Mouse (Mus musculus) frontal cortex, postnatal 14 days (tissue): ENCODE measurements around the gene Ddb1.

Experiments used
- DNase-seq, 2 experiments: peaks; one replicate each; pipeline ENCODE4 v3.0.0; 2022; ENCODE audit warnings: low spot score in 2 of 2

Ddb1 gene

DNA sequence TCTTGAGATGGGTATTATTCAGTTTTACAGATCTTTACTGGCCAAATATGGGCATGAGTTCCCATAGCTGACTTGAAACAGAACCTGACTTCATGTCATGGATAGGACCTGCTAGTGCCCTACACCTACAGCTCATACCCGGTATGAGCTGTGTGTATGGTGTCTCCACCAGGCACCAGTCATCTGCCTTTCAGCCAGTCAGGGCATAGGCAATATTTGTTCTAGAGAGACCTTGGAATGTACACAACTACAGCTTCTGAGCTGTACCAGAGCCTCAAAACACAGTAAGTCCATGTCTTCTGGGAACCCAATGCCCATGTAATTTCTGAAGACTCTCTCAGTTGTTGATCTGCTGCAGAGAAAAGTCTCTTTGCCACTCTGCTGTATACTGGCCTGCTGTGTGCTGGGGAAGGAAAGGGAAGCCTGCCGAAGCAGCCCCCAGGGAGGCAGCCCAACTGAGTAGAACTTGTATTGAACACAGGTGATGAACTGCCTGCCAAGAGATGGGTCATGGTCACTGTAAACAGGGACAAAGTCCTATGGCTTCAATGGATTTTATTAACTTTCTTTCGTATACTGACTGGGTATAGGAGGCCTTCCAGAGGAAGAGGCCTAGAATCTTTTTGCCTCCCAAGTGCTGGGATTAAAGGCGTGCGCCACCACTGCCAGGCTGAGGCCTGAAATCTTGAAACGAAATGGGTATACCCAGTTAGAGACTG, 13.3 kb upstream of the Ddb1 start:
- DNase-seq: no peak

DNA sequence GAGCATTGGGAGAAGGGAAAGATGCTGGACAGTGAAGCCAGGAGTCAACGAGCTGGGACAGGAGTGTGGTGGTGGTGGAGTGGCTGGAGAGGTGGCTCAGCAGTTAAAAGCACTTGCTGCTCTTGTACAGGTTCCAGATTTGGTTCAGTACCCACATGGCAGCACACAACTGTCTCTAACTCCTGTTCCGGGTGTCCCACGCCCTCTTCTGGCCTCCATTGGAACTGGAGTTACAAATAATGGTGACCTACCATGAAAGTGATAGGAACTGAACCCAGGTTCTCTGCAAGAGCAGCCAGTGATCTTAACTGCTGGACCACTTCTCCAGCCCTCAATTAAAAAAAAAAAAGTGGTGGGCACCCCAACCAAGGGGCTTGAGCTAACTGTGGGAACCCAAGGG, 6.9 kb upstream of the Ddb1 start:
- DNase-seq: no peak

- no peak for DNase-seq
Measured at GRCm38 (mm10) chr19:10599648-10600047, 5.5 kb upstream of the Ddb1 start.

DNA sequence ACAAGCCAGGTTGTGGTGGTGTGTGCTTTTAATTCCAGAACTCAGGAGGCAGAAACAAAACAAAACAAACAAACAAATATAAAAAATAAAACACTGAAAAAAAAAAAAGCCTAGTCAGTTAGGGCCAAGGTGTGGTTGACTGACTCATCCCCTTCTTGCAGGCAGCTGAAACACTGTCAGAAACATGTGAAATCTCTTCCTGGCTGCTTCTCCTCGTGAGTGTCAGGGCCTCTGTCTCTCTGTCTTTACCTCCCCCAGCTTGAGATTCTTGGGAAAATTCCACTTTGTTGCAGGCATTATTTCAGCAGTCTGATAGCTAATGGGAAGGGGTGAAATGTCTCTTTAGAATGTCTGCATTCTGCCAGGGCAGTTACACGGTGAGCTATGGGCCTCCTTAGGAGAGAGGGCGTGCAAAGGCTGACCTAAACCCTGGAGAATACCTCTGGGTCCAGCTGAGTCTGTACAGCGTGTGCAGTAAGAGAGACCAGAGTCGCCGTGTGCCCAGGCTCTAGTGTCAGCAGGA, 2.8 kb upstream of the Ddb1 start:
- no peak for DNase-seq

DNA sequence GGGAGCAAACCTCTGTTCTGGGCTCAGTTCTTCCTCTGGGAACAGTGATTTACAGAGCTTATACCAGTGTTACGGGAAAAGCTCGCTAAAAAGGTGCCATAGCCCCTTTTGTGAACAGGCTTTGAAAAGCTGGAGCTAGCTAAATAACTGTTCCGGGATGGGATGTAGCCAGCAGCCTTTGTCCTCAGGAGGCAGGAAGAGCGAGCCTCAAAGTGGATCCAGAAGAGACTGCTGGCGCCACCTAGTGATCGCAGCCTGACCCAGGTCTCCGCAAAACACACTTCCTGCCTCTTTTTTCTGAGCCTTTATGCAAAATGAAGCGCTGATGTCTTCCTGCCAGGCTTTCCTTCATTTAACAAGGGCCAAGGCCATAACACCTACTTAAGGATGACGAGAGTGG, 2.3 kb upstream of the Ddb1 start:
- DNase-seq: peak; percentile 66 to 80

DNA sequence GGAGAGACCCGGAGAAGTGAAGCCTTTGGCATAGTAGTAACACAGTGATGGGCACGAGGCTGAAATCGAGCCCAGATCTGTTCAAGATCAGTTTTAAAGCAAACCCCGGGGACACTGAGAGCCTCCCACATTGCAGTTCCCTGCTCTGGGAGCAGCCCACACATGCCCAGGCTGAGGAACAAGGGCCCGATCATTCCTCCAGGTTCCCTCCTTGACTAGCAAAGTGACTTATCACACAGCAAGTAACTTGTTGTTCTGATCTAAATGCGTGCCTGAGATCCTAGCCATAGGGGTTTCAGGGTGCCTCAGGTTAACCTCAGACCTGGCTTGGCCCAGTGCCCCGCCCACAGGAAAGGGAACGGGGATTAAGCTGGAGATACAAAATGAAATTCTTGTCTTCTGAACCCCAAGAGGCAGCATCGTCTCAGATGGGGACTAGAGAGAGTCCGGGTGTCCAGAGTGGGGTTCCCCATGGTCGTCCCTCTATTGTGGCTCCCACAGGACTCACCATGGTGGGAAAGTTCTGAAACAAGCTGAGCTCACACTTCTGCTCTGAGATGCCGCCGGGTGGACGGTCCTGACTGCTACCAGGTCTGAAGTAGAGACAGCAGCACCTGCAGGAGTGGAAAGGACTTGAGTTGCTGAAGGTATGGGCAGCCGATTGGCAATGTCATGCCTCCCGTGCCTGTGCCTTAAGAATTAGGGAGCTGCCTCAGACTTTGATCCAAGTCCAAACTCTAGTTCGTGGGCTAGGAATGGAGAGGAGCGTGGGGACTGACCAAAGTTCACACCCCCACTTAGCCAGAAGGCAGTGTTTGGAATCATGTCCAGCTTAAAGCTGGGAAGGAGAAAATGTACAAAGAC, 1.2 kb upstream of the Ddb1 start:
- DNase-seq: no peak

DNA sequence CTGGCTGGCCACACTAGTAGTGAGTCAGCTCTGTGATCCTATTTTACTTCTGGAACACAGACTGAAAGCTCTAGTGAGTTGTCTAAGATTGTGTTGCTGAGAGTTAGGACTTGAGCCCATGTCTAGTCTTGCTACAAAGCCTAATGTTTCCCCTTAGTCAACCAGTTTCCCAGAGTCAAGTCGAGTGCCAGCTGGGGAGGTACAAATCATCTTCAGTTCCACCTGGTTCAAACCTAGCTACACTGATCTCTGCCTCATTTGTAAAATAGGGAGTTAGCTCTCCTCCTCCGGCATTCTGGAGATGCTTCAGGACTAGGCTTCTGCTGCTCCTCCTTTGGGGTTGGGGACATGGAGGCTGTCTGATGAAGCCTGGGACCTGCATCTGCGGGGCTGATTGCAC, 593 bp upstream of the Ddb1 start:
- no peak for DNase-seq

DNA sequence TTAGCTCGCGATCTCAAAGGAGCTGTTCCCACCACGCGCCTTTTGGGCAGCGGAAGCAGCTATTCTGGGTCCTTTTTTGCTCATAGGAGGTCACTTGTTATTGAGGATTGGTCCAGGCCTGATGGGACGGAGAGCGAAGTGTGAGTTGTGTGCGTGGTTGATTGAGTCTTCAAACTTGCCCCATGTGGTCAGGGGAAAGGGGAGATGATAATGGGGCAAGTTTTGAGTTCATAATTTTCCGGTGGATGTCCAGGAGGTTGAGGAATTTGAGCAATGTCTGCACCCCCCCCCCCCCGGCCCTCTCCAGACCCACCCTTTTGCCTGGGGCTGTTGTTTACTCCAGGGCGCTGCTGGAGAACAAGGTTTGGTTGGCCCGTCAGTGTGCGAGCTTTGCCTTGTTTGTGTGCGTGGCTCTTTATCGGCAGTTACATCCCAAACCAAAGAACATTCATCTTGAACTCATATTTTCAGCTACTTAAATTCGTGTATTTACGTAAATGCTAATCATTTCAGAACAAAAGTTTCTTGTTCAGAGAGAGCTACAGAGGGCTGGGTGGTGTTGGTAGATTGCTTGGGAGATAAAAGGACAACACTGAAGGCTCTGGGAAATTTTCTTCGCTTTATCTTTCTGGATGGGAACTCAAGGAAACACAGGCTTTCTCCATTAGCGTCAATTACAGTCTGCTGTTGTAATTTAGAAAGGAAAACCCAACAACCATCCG, 935 bp downstream of the Ddb1 start:
- no peak for DNase-seq

DNA sequence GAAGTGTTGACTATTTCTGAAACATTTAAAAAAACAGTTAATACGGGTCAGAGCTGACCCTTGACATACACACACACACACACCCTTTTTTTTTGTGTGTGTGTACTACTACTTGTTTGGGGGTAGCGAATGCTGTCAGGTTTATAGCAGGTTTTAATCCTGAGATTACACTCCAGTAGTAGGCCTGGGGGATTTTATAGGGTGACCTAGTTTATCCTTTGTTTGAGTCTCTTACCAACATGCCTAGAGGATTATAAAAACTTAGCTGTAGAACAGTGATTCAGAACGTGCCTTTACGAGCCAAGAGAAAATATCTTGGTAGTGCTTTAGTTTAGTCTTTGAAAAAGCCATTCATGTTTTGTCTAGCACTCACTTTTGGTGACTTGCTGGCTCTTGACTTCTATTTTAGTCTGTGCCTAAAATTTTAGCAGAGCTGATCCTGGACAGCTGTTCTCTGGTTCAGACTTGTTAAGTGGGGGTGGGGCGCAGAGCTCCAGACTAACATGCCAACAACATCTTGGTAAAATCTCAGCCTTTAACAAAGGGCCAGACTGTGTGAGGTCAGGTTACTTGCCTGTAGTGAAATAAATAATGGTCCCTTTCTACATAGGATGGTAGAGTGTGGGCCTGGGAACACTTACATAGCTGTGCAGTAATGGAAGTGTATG, 3.6 kb downstream of the Ddb1 start:
- DNase-seq: no peak

- DNase-seq: peak in 1 of 2 experiments; percentile 25
Measured at GRCm38 (mm10) chr19:10634106-10634871, 29.2 kb downstream of the Ddb1 start, which contains the start of gene Vwce. Gene Vwce, plus strand, starts transcription at chr19:10634213.

DNA sequence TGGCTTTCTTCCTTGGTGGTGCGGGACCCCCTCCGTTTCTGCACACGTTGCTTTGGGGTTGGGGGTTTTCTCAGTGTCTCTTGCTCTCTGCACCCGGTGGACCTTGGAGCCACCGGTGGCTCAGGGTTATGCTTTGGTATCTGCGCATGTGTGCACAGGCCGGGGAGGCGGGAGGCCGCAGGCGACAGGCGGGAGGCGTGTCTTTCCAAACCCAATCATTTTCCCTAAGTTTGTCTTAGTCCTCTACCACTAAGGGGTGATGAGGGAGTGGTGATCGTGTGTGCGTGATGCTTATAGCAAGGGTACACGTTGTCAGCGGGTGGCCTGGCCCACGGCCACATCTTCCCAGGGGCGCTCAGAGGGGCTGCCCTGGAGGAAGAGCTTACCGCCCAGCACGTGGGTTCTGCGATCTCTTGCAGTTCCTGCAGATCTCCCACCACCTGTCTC, 29.8 kb downstream of the Ddb1 start:
- DNase-seq: peak; percentile 38 to 51

DNA sequence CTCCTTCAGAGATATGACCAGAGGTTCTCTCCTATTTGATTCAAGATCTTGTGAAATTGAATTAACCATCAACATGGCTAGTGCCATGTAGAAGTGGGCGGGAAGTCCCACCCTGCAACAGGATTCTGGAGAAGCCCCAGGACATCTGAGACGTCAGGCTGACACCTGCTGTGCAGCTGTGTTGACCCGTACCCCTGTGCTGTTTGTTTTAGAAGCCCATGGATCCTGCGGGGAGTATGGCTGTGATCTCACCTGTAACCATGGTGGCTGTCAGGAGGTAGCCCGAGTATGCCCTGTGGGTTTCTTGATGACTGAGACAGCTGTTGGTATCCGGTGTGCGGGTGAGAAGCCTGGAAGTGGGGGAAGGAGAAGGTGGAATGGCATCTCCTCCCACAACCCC, 32.7 kb downstream of the Ddb1 start:
- DNase-seq: no peak

- DNase-seq: no peak
Measured at GRCm38 (mm10) chr19:10640080-10640479, 35.0 kb downstream of the Ddb1 start.

- no peak for DNase-seq
Measured at GRCm38 (mm10) chr19:10640589-10641378, 35.7 kb downstream of the Ddb1 start.

GRCm38 (mm10) chr19:10645616-10646015, 40.5 kb downstream of the Ddb1 start:
- DNase-seq: no peak

DNA sequence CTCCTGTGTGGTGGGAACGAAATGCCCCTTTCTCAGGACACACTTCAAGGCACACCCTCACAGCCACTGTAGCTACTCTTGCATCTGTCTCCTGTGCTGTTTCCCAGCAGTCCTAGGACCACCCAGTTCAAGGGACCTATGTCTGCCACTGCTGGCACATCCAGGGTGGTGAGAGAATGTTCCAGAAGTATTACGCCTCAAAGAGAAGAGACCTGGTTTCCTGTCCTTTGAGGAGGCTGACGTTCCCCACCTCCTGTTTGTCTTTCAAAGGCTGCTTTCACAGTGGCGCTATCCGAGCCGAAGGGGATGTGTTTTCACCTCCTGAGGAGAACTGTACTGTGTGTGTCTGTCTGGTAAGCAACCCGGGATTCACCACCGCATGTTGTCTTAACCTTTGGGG, 43.0 kb downstream of the Ddb1 start:
- no peak for DNase-seq

DNA sequence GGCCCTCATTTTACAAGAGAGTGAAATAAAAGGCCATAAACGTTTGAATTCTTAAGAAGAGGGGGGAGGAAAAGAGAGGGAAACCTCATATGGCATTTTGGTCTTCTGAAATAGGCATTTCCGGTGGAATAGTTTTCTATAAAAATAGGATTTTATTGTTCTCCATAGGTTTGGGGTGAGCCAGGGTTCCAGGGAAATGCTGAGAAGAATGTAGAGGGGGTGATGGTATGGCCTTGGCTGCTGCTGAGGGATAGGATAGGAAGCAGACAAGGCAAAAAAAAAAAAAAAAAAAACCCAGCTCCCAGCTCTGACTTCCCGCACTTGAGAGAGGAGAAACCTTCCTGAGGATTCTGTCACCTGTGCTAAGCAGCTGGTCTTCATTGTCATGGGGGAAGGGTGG, 50.9 kb downstream of the Ddb1 start:
- no peak for DNase-seq

- no peak for DNase-seq
Measured at GRCm38 (mm10) chr19:10657742-10658141, 52.6 kb downstream of the Ddb1 start.

- DNase-seq: no peak
Measured at GRCm38 (mm10) chr19:10658406-10658805, 53.3 kb downstream of the Ddb1 start.

DNA sequence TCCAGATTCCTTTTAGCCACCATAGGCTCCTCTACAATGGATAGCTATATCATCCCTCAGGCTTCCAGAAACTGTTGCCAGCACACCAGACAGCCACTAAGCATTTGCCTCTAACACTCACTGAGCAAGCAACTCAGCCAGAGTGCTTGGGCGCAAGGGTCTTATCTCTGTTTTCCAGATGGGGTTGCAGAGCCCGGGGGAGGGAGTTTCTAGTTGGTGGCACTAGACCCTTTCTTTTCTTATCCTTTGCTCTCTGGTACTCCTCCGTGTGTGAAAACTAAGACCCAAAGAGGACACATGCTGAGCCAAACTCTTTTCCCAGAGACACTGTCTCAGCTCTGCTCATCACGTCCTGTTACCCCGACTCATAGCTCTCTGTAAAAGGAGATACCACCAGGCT, 56.2 kb downstream of the Ddb1 start:
- no peak for DNase-seq
